Mouse (Mus musculus): ENCODE results near the gene Klhdc8b.

Klhdc8b gene

GRCm38 (mm10) chr9:108451519-108452160 lies 9.7 kb downstream of the Klhdc8b start:
- no peak for ATAC-seq (ENCODE audit: low TSS enrichment)

- ATAC-seq (ENCODE audit: low TSS enrichment): no peak
Observed at GRCm38 (mm10) chr9:108451170-108451493, 10.2 kb downstream of the Klhdc8b start.

- ATAC-seq (ENCODE audit: low TSS enrichment): peak; percentile 48; the same call in 1 of the 2 replicates
Observed at GRCm38 (mm10) chr9:108450292-108451169, 10.8 kb downstream of the Klhdc8b start.

- ATAC-seq (ENCODE audit: low TSS enrichment): 0 out of 2 replicates have a peak, but pooled peaks have one; percentile 15
Observed at GRCm38 (mm10) chr9:108449860-108450259, 11.5 kb downstream of the Klhdc8b start.

- ATAC-seq (ENCODE audit: low TSS enrichment): no peak
Observed at GRCm38 (mm10) chr9:108445125-108445524, 16.3 kb downstream of the Klhdc8b start.

- peak; percentile 79 for ATAC-seq (ENCODE audit: low TSS enrichment)
Observed at GRCm38 (mm10) chr9:108441236-108441919, 20.0 kb downstream of the Klhdc8b start.

GRCm38 (mm10) chr9:108440485-108440884 lies 20.9 kb downstream of the Klhdc8b start:
- ATAC-seq (ENCODE audit: low TSS enrichment): peak; percentile 71

- no peak for ATAC-seq (ENCODE audit: low TSS enrichment)
Observed at GRCm38 (mm10) chr9:108439176-108439575, 22.2 kb downstream of the Klhdc8b start.

- no peak for ATAC-seq (ENCODE audit: low TSS enrichment)
Observed at GRCm38 (mm10) chr9:108436182-108436581, 25.2 kb downstream of the Klhdc8b start, which contains the start of gene BC048562. Gene BC048562 (plus strand): TSS chr9:108436482.

- ATAC-seq (ENCODE audit: low TSS enrichment): no peak
Observed at GRCm38 (mm10) chr9:108431431-108432067, 29.8 kb downstream of the Klhdc8b start.

GRCm38 (mm10) chr9:108428384-108428783 lies 33.0 kb downstream of the Klhdc8b start, which contains the start of gene Ccdc36:
Gene Ccdc36 (minus strand): TSS chr9:108428484.
- no peak for ATAC-seq (ENCODE audit: low TSS enrichment)

- no peak for ATAC-seq (ENCODE audit: low TSS enrichment)
Observed at GRCm38 (mm10) chr9:108412221-108412620, 49.2 kb downstream of the Klhdc8b start.

GRCm38 (mm10) chr9:108411381-108411942 lies 49.9 kb downstream of the Klhdc8b start:
- peak; percentile 100 for ATAC-seq (ENCODE audit: low TSS enrichment)

- ATAC-seq (ENCODE audit: low TSS enrichment): no peak
Observed at GRCm38 (mm10) chr9:108409535-108409934, 51.8 kb downstream of the Klhdc8b start.

- no peak for ATAC-seq (ENCODE audit: low TSS enrichment)
Observed at GRCm38 (mm10) chr9:108404451-108404850, 56.9 kb downstream of the Klhdc8b start.

GRCm38 (mm10) chr9:108403081-108403480 lies 58.3 kb downstream of the Klhdc8b start:
- peak; percentile 78 for ATAC-seq (ENCODE audit: low TSS enrichment)

GRCm38 (mm10) chr9:108401186-108401960 lies 60.0 kb downstream of the Klhdc8b start:
- ATAC-seq (ENCODE audit: low TSS enrichment): peak; percentile 45; the same call in 1 of the 2 replicates

- ATAC-seq (ENCODE audit: low TSS enrichment): no peak
Observed at GRCm38 (mm10) chr9:108398324-108398723, 63.1 kb downstream of the Klhdc8b start.

All from frontal cortex, adult (tissue).